Mouse (Mus musculus): Measurements from ENCODE around the gene Lbx1. TPM values are rescaled to one million over a fixed set of nuclear protein-coding genes. Genes with fewer than 3 reads are reported as not detected.

Gene Lbx1
- polyA plus RNA-seq, 1 experiment from 2014 or later, result 0.04 TPM

- Histone ChIP-seq H3K9me3 (replicated peaks; ENCODE audit: low read length) (no peaks in the 10 kb centered on the region), H3K36me3 (ENCODE audit: insufficient read depth, low read length) (no peaks in the 10 kb centered on the region), H3K4me3 (replicated peaks; ENCODE audit: low read depth, low read length) (no peak overlapping the region), H3K27ac (no peak overlapping the region), H3K4me2 (ENCODE audit: low read length) (peak overlapping the region; percentile 2; the same call in 1 of the 2 replicates), H3K4me1 (replicated peaks; ENCODE audit: insufficient read depth, low read length) (peaks cover 31% of the 10 kb centered on the region), H3K27me3 (ENCODE audit: insufficient read depth, low read length) (peaks cover 81% of the 10 kb centered on the region), H3K9ac (ENCODE audit: low read depth, low read length) (no peak overlapping the region)
- no peak for ATAC-seq (replicated peaks; ENCODE audit: low FRiP score, low read depth)
- no peak for DNase-seq (ENCODE audit: low spot score)
- 2% methylated on average over 38 of the region's 44 CpGs for WGBS
- TF ChIP-seq CTCF (IDR thresholded peaks at IDR 0.05; ENCODE audit: low read depth), result no peak
These were observed 4.1 kb downstream of the Lbx1 start for GRCm38 (mm10) chr19:45231383-45232035.

GRCm38 (mm10) chr19:45230848-45231382, 4.7 kb downstream of the Lbx1 start:
- DNase-seq (ENCODE audit: low spot score), result no peak
- WGBS, result 4% methylated on average over 41 of the region's 51 CpGs
- H3K27me3 ChIP-seq (ENCODE audit: insufficient read depth, low read length), result peaks cover 79% of the 10 kb centered on the region

GRCm38 (mm10) chr19:45230201-45230611, 5.4 kb downstream of the Lbx1 start:
- H3K4me3 ChIP-seq (replicated peaks; ENCODE audit: low read depth, low read length), result no peak overlapping the region

More at GRCm38 (mm10) chr19:45230848-45231382, 4.7 kb downstream of the Lbx1 start:
- H3K4me1 ChIP-seq (replicated peaks; ENCODE audit: insufficient read depth, low read length), result peaks cover 25% of the 10 kb centered on the region
- TF ChIP-seq CTCF (IDR thresholded peaks at IDR 0.05; ENCODE audit: low read depth), result no peak
- H3K4me3 ChIP-seq (replicated peaks; ENCODE audit: low read depth, low read length), result no peak overlapping the region
- no peaks in the 10 kb centered on the region for H3K36me3 ChIP-seq (ENCODE audit: insufficient read depth, low read length)
- H3K4me2 ChIP-seq (ENCODE audit: low read length), result peak overlapping the region; percentile 2; the same call in 1 of the 2 replicates
- ATAC-seq (replicated peaks; ENCODE audit: low FRiP score, low read depth), result no peak
- H3K9ac ChIP-seq (ENCODE audit: low read depth, low read length), result no peak overlapping the region
- H3K27ac ChIP-seq, result no peak overlapping the region
- H3K9me3 ChIP-seq (replicated peaks; ENCODE audit: low read length), result no peaks in the 10 kb centered on the region

DNA sequence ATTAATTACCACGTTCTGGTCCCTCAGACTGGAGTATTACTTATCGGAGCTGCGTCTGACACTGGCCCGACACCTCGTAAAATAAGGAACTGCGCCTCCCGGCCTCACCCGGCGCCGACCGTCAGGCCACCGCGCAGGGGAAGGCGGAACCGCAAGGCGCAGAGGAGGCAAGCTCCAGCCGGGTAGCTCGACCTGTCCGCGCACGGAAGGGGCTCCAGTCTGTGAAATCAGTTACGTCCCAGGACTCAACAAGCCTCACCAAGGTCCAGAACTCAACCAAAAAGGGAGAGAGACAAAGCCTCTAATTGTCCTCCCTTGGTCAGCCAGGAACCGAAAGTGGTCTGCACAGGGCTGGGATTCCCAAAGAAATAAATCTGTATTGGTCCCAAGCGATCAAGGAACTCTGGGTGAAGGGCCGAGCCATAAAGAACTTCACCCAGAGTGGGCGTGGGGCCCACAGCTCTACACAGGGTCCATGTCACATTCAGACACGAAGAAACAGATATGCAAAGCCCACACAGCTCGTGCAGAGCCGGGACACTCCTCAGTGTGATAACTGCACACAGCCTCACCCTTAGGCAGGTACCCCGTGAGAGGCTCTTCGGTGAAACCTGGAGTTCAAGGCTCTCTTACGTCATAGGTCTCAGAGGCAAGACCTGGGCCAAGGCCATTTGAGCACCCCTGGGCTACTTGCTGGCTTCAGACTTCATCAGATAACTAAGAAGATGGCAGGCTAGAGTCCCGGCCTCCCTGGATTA, 6.1 kb downstream of the Lbx1 start:
- no peaks in the 10 kb centered on the region for H3K9me3 ChIP-seq (replicated peaks; ENCODE audit: low read length)
- peak overlapping the region; percentile 44 for H3K4me2 ChIP-seq (ENCODE audit: low read length)
- TF ChIP-seq CTCF (IDR thresholded peaks at IDR 0.05; ENCODE audit: low read depth), result no peak
- H3K27ac ChIP-seq, result no peak overlapping the region
- no peak overlapping the region for H3K9ac ChIP-seq (ENCODE audit: low read depth, low read length)
- H3K27me3 ChIP-seq (ENCODE audit: insufficient read depth, low read length), result peaks cover 80% of the 10 kb centered on the region
- DNase-seq (ENCODE audit: low spot score) (no peak), ATAC-seq (replicated peaks; ENCODE audit: low FRiP score, low read depth) (no peak)
- 1% methylated on average over 33 of the region's 33 CpGs for WGBS
- H3K4me1 ChIP-seq (replicated peaks; ENCODE audit: insufficient read depth, low read length), result peaks cover 15% of the 10 kb centered on the region
- H3K4me3 ChIP-seq (replicated peaks; ENCODE audit: low read depth, low read length), result peak overlapping the region; percentile 21
- H3K36me3 ChIP-seq (ENCODE audit: insufficient read depth, low read length), result no peaks in the 10 kb centered on the region

More at GRCm38 (mm10) chr19:45230201-45230611, 5.4 kb downstream of the Lbx1 start:
- H3K4me1 ChIP-seq (replicated peaks; ENCODE audit: insufficient read depth, low read length), result peaks cover 21% of the 10 kb centered on the region
- H3K27me3 ChIP-seq (ENCODE audit: insufficient read depth, low read length), result peaks cover 81% of the 10 kb centered on the region
- H3K4me2 ChIP-seq (ENCODE audit: low read length), result no peak overlapping the region
- ATAC-seq (replicated peaks; ENCODE audit: low FRiP score, low read depth) (no peak), DNase-seq (ENCODE audit: low spot score) (no peak)
- no peaks in the 10 kb centered on the region for H3K9me3 ChIP-seq (replicated peaks; ENCODE audit: low read length)
- no peak for TF ChIP-seq CTCF (IDR thresholded peaks at IDR 0.05; ENCODE audit: low read depth)
- H3K9ac ChIP-seq (ENCODE audit: low read depth, low read length), result no peak overlapping the region
- 2% methylated on average over 20 of the region's 20 CpGs for WGBS
- no peak overlapping the region for H3K27ac ChIP-seq
- H3K36me3 ChIP-seq (ENCODE audit: insufficient read depth, low read length), result no peaks in the 10 kb centered on the region

GRCm38 (mm10) chr19:45228781-45229180, 6.8 kb downstream of the Lbx1 start:
- Histone ChIP-seq H3K9me3 (replicated peaks; ENCODE audit: low read length) (no peaks in the 10 kb centered on the region), H3K27ac (no peak overlapping the region), H3K9ac (ENCODE audit: low read depth, low read length) (no peak overlapping the region), H3K4me3 (replicated peaks; ENCODE audit: low read depth, low read length) (no peak overlapping the region), H3K4me1 (replicated peaks; ENCODE audit: insufficient read depth, low read length) (peaks cover 16% of the 10 kb centered on the region; the same call in 1 of the 2 replicates), H3K4me2 (ENCODE audit: low read length) (no peak overlapping the region), H3K27me3 (ENCODE audit: insufficient read depth, low read length) (peaks cover 80% of the 10 kb centered on the region), H3K36me3 (ENCODE audit: insufficient read depth, low read length) (no peaks in the 10 kb centered on the region)
- TF ChIP-seq CTCF (IDR thresholded peaks at IDR 0.05; ENCODE audit: low read depth), result no peak
- DNase-seq (ENCODE audit: low spot score) (no peak), ATAC-seq (replicated peaks; ENCODE audit: low FRiP score, low read depth) (no peak)
- 1% methylated on average over 4 of the region's 4 CpGs for WGBS

- ATAC-seq (replicated peaks; ENCODE audit: low FRiP score, low read depth) (no peak), DNase-seq (ENCODE audit: low spot score) (no peak)
- Histone ChIP-seq H3K9ac (ENCODE audit: low read depth, low read length) (no peak overlapping the region), H3K36me3 (ENCODE audit: insufficient read depth, low read length) (no peaks in the 10 kb centered on the region), H3K4me1 (replicated peaks; ENCODE audit: insufficient read depth, low read length) (0 out of 2 replicates have a peak, but pooled peaks cover 10% of the 10 kb centered on the region), H3K27ac (no peak overlapping the region), H3K4me3 (replicated peaks; ENCODE audit: low read depth, low read length) (no peak overlapping the region), H3K4me2 (ENCODE audit: low read length) (no peak overlapping the region), H3K9me3 (replicated peaks; ENCODE audit: low read length) (no peaks in the 10 kb centered on the region), H3K27me3 (ENCODE audit: insufficient read depth, low read length) (peaks cover 78% of the 10 kb centered on the region)
- no peak for TF ChIP-seq CTCF (IDR thresholded peaks at IDR 0.05; ENCODE audit: low read depth)
- 5% methylated on average over 12 of the region's 12 CpGs for WGBS
These were observed 7.5 kb downstream of the Lbx1 start for GRCm38 (mm10) chr19:45228097-45228496.
